Mouse (Mus musculus): Measurements from ENCODE around the gene Tubgcp4.
A peak's percentile ranks its signal among the peaks of the same experiment; 100 is the strongest.
"Not testable (repeated sequence)": the region's sequence is repeated elsewhere in the genome, so short reads cannot be mapped to it uniquely, and the experiment has no call there.

Tubgcp4 gene

GRCm38 (mm10) chr2:121170481-121170971 is at the start of gene Tubgcp4:
Gene Tubgcp4 (plus strand): TSS chr2:121170654.
- peak; percentile 38 for DNase-seq (ENCODE audit: low spot score)

GRCm38 (mm10) chr2:121126302-121126701 is 44.2 kb upstream of the Tubgcp4 start:
- DNase-seq (ENCODE audit: low spot score), result not testable (repeated sequence)

- DNase-seq (ENCODE audit: low spot score), result no peak
Measured at GRCm38 (mm10) chr2:121127536-121127935, 42.9 kb upstream of the Tubgcp4 start.

GRCm38 (mm10) chr2:121128865-121129620 is 41.4 kb upstream of the Tubgcp4 start:
- no peak for DNase-seq (ENCODE audit: low spot score)

- DNase-seq (ENCODE audit: low spot score), result no peak
Measured at GRCm38 (mm10) chr2:121132822-121133221, 37.6 kb upstream of the Tubgcp4 start.

GRCm38 (mm10) chr2:121137371-121137770 is 33.1 kb upstream of the Tubgcp4 start:
- no peak for DNase-seq (ENCODE audit: low spot score)

- peak; percentile 2 for DNase-seq (ENCODE audit: low spot score)
Measured at GRCm38 (mm10) chr2:121139266-121140017, 31.0 kb upstream of the Tubgcp4 start.

GRCm38 (mm10) chr2:121140018-121140882 is 30.2 kb upstream of the Tubgcp4 start, which contains the start of the genes Adal and Lcmt2:
Gene Adal (plus strand): TSS chr2:121140428.
Gene Lcmt2 (minus strand): TSS chr2:121140653.
- DNase-seq (ENCODE audit: low spot score), result peak; percentile 84

- DNase-seq (ENCODE audit: low spot score), result no peak
Measured at GRCm38 (mm10) chr2:121141216-121142035, 29.0 kb upstream of the Tubgcp4 start.

- no peak for DNase-seq (ENCODE audit: low spot score)
Measured at GRCm38 (mm10) chr2:121142415-121142814, 28.0 kb upstream of the Tubgcp4 start.

- DNase-seq (ENCODE audit: low spot score), result no peak
Measured at GRCm38 (mm10) chr2:121149679-121150078, 20.8 kb upstream of the Tubgcp4 start.

GRCm38 (mm10) chr2:121153100-121153499 is 17.4 kb upstream of the Tubgcp4 start:
- DNase-seq (ENCODE audit: low spot score), result no peak

- no peak for DNase-seq (ENCODE audit: low spot score)
Measured at GRCm38 (mm10) chr2:121169173-121169572, 1.3 kb upstream of the Tubgcp4 start.

GRCm38 (mm10) chr2:121169902-121170301 is 552 bp upstream of the Tubgcp4 start:
- DNase-seq (ENCODE audit: low spot score), result no peak

- peak; percentile 88 for DNase-seq (ENCODE audit: low spot score)
Measured at GRCm38 (mm10) chr2:121170980-121171742, 707 bp downstream of the Tubgcp4 start, which contains the start of gene Zscan29. Gene Zscan29 (minus strand): TSS chr2:121171125.

- DNase-seq (ENCODE audit: low spot score), result no peak
Measured at GRCm38 (mm10) chr2:121178828-121179479, 8.5 kb downstream of the Tubgcp4 start.

GRCm38 (mm10) chr2:121183431-121183830 is 13.0 kb downstream of the Tubgcp4 start:
- no peak for DNase-seq (ENCODE audit: low spot score)

GRCm38 (mm10) chr2:121184142-121184541 is 13.7 kb downstream of the Tubgcp4 start:
- DNase-seq (ENCODE audit: low spot score), result no peak

- DNase-seq (ENCODE audit: low spot score), result no peak
Measured at GRCm38 (mm10) chr2:121188530-121188929, 18.1 kb downstream of the Tubgcp4 start.

- DNase-seq (ENCODE audit: low spot score), result no peak
Measured at GRCm38 (mm10) chr2:121195466-121195865, 25.0 kb downstream of the Tubgcp4 start.
